Mouse (Mus musculus): Measurements from ENCODE around the gene Immp1l.

The Immp1l gene

GRCm38 (mm10) chr2:105903896-105904756 is at the start of gene Immp1l, which contains the start of gene Elp4:
TSS of gene Immp1l (plus strand) at chr2:105904638.
TSS of gene Elp4 (minus strand) at chr2:105904564.
- DNase-seq, result peak; percentile 96 to 98

- DNase-seq, result peak; percentile 1 to 11
Observed at GRCm38 (mm10) chr2:105854740-105855139, 49.7 kb upstream of the Immp1l start.

- DNase-seq, result no peak
Observed at GRCm38 (mm10) chr2:105873403-105873802, 31.0 kb upstream of the Immp1l start.

- DNase-seq, result no peak
Observed at GRCm38 (mm10) chr2:105890816-105891215, 13.6 kb upstream of the Immp1l start.

GRCm38 (mm10) chr2:105904757-105905146 is 314 bp downstream of the Immp1l start:
- no peak for DNase-seq

- DNase-seq, result peak; percentile 62 to 76
Observed at GRCm38 (mm10) chr2:105908351-105908750, 3.9 kb downstream of the Immp1l start.

- DNase-seq, result peak; percentile 51 to 64
Observed at GRCm38 (mm10) chr2:105910611-105911010, 6.2 kb downstream of the Immp1l start.

GRCm38 (mm10) chr2:105913655-105914366 is 9.4 kb downstream of the Immp1l start:
- no peak for DNase-seq

GRCm38 (mm10) chr2:105916671-105917070 is 12.2 kb downstream of the Immp1l start:
- no peak for DNase-seq

- no peak for DNase-seq
Observed at GRCm38 (mm10) chr2:105917623-105918346, 13.3 kb downstream of the Immp1l start.

GRCm38 (mm10) chr2:105950131-105950530 is 45.7 kb downstream of the Immp1l start:
- no peak for DNase-seq

- peak in 1 of 2 experiments; percentile 7 for DNase-seq
Observed at GRCm38 (mm10) chr2:105951350-105951940, 47.0 kb downstream of the Immp1l start.

GRCm38 (mm10) chr2:105953862-105954261 is 49.4 kb downstream of the Immp1l start:
- no peak for DNase-seq

- no peak for DNase-seq
Observed at GRCm38 (mm10) chr2:105963447-105963846, 59.0 kb downstream of the Immp1l start.

- DNase-seq, result no peak
Observed at GRCm38 (mm10) chr2:105973941-105974340, 69.5 kb downstream of the Immp1l start.

GRCm38 (mm10) chr2:105978065-105978464 is 73.6 kb downstream of the Immp1l start:
- no peak for DNase-seq

GRCm38 (mm10) chr2:105985206-105985605 is 80.8 kb downstream of the Immp1l start:
- DNase-seq, result no peak

- DNase-seq, result no peak
Observed at GRCm38 (mm10) chr2:105987131-105987530, 82.7 kb downstream of the Immp1l start.

GRCm38 (mm10) chr2:105987999-105988398 is 83.6 kb downstream of the Immp1l start:
- DNase-seq, result no peak

- peak; percentile 88 to 91 for DNase-seq
Observed at GRCm38 (mm10) chr2:106002835-106003739, 98.6 kb downstream of the Immp1l start, which contains the start of gene Dnajc24. TSS of gene Dnajc24 (minus strand) at chr2:106003549.

GRCm38 (mm10) chr2:106008415-106008814 is 104.0 kb downstream of the Immp1l start:
- no peak for DNase-seq
